Mouse (Mus musculus): ENCODE measurements around the gene Hspa1b.

Gene Hspa1b

GRCm38 (mm10) chr17:34928841-34929240 lies 30.2 kb downstream of the Hspa1b start:
- DNase-seq (ENCODE audit: low spot score), result no peak

DNA sequence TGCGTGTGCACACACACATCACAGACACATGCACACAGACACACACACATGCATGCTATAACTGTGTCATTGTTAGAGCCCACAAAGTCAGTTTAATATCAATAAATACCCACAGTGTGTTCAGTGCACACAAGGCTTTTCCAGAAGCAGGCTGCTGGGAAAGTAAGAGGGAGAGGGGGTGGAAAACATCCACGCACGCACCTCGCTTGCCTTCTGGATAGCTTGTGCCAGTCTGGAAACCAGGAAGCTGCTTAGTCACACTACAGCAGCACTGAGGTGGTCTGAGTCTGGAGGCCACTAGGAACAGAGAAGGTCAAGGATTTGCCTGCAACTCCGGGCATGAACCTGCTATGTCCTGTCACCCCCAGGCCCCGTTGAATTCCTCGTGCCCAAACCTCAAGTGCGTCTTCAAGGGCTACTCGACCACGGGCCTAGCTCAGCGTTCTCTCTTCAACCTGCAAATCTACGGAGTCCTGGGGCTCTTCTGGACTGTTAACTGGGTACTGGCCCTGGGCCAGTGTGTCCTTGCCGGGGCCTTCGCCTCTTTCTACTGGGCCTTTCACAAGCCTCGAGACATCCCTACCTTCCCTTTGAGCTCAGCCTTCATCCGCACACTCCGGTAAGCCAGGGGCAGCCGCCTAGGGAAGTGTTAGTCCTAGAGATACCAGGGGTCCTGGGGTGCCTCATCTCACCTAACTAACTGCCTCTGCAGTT lies 31.6 kb downstream of the Hspa1b start:
- no peak for DNase-seq (ENCODE audit: low spot score)

DNA sequence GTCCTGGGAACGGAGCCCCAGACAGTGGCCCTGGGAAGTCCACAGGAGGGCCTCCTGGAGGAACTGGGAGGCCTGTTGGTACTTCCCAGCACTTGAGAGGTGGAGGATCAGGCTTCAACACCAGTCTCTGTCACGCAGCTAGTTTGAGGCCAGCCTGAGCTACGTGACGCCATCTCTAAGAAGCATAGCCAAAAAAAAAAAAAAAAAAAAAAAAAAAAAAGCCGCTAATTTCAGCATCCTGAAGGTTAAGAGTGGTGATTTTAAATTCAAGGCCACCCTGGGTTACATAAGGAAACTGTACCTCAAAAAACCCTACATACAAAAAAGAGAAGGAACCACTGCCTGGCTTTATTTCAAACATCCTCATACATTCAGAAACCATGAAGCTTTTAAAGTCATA lies 34.8 kb downstream of the Hspa1b start:
- DNase-seq (ENCODE audit: low spot score), result no peak

- DNase-seq (ENCODE audit: low spot score), result no peak
These were observed 36.1 kb downstream of the Hspa1b start for GRCm38 (mm10) chr17:34922939-34923338.

DNA sequence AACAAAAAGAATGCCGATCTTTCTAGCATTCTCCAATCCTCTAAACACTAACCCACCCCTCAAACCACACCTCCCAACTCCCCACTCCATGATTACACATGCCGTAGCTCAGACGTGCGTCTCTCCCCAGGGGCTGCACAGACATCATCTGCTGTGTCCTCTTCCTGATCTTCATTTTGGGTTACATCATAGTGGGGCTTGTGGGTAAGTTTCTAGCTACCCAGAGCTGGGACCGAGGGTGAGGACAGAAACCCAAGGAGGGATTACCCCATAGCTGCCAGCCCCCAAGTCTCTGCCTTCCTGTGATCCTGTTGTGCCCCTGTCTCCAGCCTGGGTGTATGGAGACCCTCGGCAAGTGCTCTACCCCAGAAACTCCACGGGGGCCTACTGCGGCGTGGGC lies 41.9 kb downstream of the Hspa1b start:
- no peak for DNase-seq (ENCODE audit: low spot score)

- no peak for DNase-seq (ENCODE audit: low spot score)
These were observed 42.7 kb downstream of the Hspa1b start for GRCm38 (mm10) chr17:34916316-34916715.

GRCm38 (mm10) chr17:34915410-34915831 lies 43.6 kb downstream of the Hspa1b start:
- no peak for DNase-seq (ENCODE audit: low spot score)

GRCm38 (mm10) chr17:34913930-34914665 lies 44.9 kb downstream of the Hspa1b start, which contains the start of gene Slc44a4:
Slc44a4 (plus strand) TSS chr17:34914466.
- no peak for DNase-seq (ENCODE audit: low spot score)

DNA sequence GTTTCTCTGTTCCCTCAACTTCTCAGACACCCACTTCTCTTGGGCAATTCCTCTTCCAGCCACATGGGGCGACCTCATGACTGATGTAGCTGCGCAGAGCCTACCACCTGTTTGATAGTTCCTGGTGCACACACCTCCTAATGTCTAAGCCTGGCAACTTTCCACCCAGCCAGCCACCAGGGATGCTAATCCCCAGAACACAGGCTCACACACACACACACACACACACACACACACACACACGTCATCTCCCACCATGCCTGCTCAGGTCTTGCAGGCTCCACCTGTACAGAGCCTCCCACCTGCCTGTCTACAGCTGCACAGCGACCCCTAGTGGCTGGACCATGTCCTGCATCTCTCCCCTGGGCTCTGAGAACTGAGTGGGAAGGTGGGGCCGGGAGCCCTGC lies 47.1 kb downstream of the Hspa1b start:
- DNase-seq (ENCODE audit: low spot score), result no peak

GRCm38 (mm10) chr17:34910982-34911381 lies 48.1 kb downstream of the Hspa1b start:
- DNase-seq (ENCODE audit: low spot score), result no peak
